Comparison of ENCODE assay signal across 9 mouse cellular contexts in genomic region chr19:37686941-37687850, GRCm38 (mm10). TPM values are rescaled to one million over a fixed set of nuclear protein-coding genes. Genes with fewer than 3 reads are reported as not detected.
A peak's percentile ranks its signal among the peaks of the same experiment; 100 is the strongest.
DNase-seq lines count a peak whose midpoint lies in the region; ATAC-seq and TF ChIP-seq lines count a peak whose summit lies in the region.
"Had no signal": no experiment of that assay in that cellular context is flagged by ENCODE, and none has a peak within 500 bp of the region (broad histone marks: within the 10 kb centered on the region; RNA-seq: fewer than 3 reads in every experiment).

No protein-coding gene starts in this region.

- H3K4me2 ChIP-seq in limb, embryonic 13.5 days (replicated peaks) = peak overlapping the region; percentile 39

- peak overlapping the region; percentile 7 for H3K4me3 ChIP-seq in megakaryocyte, embryonic 14.5 days (replicated peaks)
- peak overlapping the region; percentile 24 for H3K4me3 ChIP-seq in limb, embryonic 13.5 days
- peak overlapping the region; percentile 51 for H3K4me3 ChIP-seq in testis, adult 2 months (ENCODE audit: control insufficient read depth, low read depth, low read length)

- 2% methylated on average over 62 of the region's 62 CpGs for WGBS in limb, embryonic 13.5 days

- H3K27me3 ChIP-seq in megakaryocyte, embryonic 14.5 days (replicated peaks) = peaks cover 9% of the 10 kb centered on the region
- H3K27me3 ChIP-seq in limb, embryonic 13.5 days = peaks cover 98% of the 10 kb centered on the region
- H3K27me3 ChIP-seq in testis, adult 2 months (ENCODE audit: control insufficient read depth, insufficient read depth, low read length) = no peaks in the 10 kb centered on the region

- TF ChIP-seq POLR2A in testis, adult 2 months (IDR thresholded peaks at IDR 0.05; ENCODE audit: control insufficient read depth, low read depth, low read length) = no peak

- H3K9ac ChIP-seq in limb, embryonic 13.5 days = no peak overlapping the region

- DNase-seq in adrenal gland, postnatal 36 days = peak; percentile 26 to 29
- no peak for DNase-seq in adrenal gland, postnatal 25 days
- DNase-seq in MN1 (ENCODE audit: low spot score) = no peak

- no peak overlapping the region for H3K27ac ChIP-seq in limb, embryonic 13.5 days
- H3K27ac ChIP-seq in testis, adult 2 months (ENCODE audit: control insufficient read depth, insufficient read depth, low read depth, low read length) = no peak overlapping the region

- peaks cover 100% of the 10 kb centered on the region for H3K36me3 ChIP-seq in megakaryocyte, embryonic 14.5 days (replicated peaks; ENCODE audit: low read length)
- H3K36me3 ChIP-seq in limb, embryonic 13.5 days = no peaks in the 10 kb centered on the region
- no peaks in the 10 kb centered on the region for H3K36me3 ChIP-seq in testis, adult 2 months (ENCODE audit: control insufficient read depth, insufficient read depth, low read length)

- no peaks in the 10 kb centered on the region for H3K9me3 ChIP-seq in megakaryocyte, embryonic 14.5 days
- no peaks in the 10 kb centered on the region for H3K9me3 ChIP-seq in limb, embryonic 13.5 days

- ATAC-seq in megakaryocyte, adult 5-6 weeks (ENCODE audit: poor library complexity, severe bottlenecking) = no peak
- ATAC-seq in limb, embryonic 13.5 days (ENCODE audit: low FRiP score, low read depth) = 0 out of 2 replicates have a peak, but pooled peaks have one; percentile 14
- ATAC-seq in cerebellum, adult (ENCODE audit: insufficient number of reproducible peaks, low FRiP score, low TSS enrichment) = no peak

- peaks cover 23% of the 10 kb centered on the region; the same call in 1 of the 2 replicates for H3K4me1 ChIP-seq in megakaryocyte, embryonic 14.5 days
- peaks cover 35% of the 10 kb centered on the region for H3K4me1 ChIP-seq in limb, embryonic 13.5 days
- H3K4me1 ChIP-seq in testis, adult 2 months (ENCODE audit: control insufficient read depth, insufficient read depth, low read length) = peaks cover 5% of the 10 kb centered on the region

- TF ChIP-seq CTCF in testis, adult 2 months (IDR thresholded peaks at IDR 0.05; ENCODE audit: control insufficient read depth, insufficient read depth, insufficient replicate concordance, low read depth, low read length) = no peak

RNA-seq across cellular contexts. Expression of gene Cyp26c1, which starts 1.8 kb away (rescaled TPM):
- total RNA-seq in adrenal gland, postnatal 36 days (2021) = not detected
- total RNA-seq in adrenal gland, postnatal 25 days (2021) = not detected in 2 replicates
- 2.0 TPM in 1 of 2 replicates, not detected in the other for polyA plus RNA-seq in megakaryocyte, embryonic 14.5 days (2012; ENCODE audit: insufficient read depth, low replicate concordance)
- not detected in 2 replicates for total RNA-seq in megakaryocyte, adult 5-6 weeks (2015)
- total RNA-seq in megakaryocyte, adult 5-6 weeks (2017) = not detected in 2 replicates
- 0.14 and 0.24 TPM in 2 replicates for polyA plus RNA-seq in limb, embryonic 13.5 days (2015; fragmentation: Nextera tagmentation; extraction: Ambion mirVana)
- polyA plus RNA-seq in testis, adult 2 months (2012; rRNA removed) = not detected in 2 replicates
- total RNA-seq: layer of hippocampus, adult 18-20 months had no signal

RNA-seq across cellular contexts. Expression of gene Cyp26a1, which starts 10.4 kb away (rescaled TPM):
- not detected for total RNA-seq in adrenal gland, postnatal 36 days (2021)
- total RNA-seq in adrenal gland, postnatal 25 days (2021) = not detected in 2 replicates
- polyA plus RNA-seq in megakaryocyte, embryonic 14.5 days (2012; ENCODE audit: insufficient read depth, low replicate concordance) = 1.3 TPM in 1 of 2 replicates, not detected in the other
- not detected in 2 replicates for total RNA-seq in megakaryocyte, adult 5-6 weeks (2015)
- total RNA-seq in megakaryocyte, adult 5-6 weeks (2017) = 0.37 TPM in 1 of 2 replicates, not detected in the other
- 7.6 and 8.9 TPM in 2 replicates for polyA plus RNA-seq in limb, embryonic 13.5 days (2015; fragmentation: Nextera tagmentation; extraction: Ambion mirVana)
- 1.8 and 1.9 TPM in 2 replicates for polyA plus RNA-seq in testis, adult 2 months (2012; rRNA removed)

Comparison
In these comparisons a context has a peak if more than half of its experiments do, and no peak if none do; other contexts are left out.
1. DNase-seq: peak in adrenal gland, postnatal 36 days (2 of 2); none in adrenal gland, postnatal 25 days (single experiment) and MN1 (single experiment).
2. Peak in every context shown above with its lines, with median percentiles within 50 percentile points of each other: H3K4me3 ChIP-seq.